Mouse (Mus musculus): ENCODE data around the gene Zfp853. TPM values are rescaled to one million over a fixed set of nuclear protein-coding genes. Genes with fewer than 3 reads are reported as not detected.

The Zfp853 gene
- polyA plus RNA-seq, 1 experiment from 2014 or later = 0.05 TPM

DNA sequence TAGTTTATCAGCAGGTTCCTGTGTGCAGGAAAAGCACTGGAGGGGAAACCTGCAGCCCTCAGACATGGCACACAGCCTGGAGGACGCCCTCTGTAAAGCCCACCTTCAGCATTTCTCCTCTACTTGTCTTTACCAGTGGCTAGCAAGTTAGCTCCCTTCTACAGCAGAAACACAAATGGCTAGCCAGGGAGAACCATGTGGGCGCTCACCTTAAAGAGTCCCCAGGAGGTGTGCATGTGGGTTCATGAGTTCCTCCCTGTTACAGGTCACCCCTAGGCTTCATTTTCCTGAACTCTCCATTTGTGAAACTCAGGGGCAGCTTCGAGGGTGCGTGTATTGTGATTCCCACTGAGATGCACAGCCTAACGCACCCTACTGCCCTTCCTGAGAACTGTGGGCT lies 37.6 kb downstream of the Zfp853 start:
- WGBS = 87% methylated on average over 5 of the region's 5 CpGs
- Histone ChIP-seq H3K4me3 (ENCODE audit: low read length) (no peak overlapping the region), H3K27ac (ENCODE audit: low read length) (no peak overlapping the region), H3K4me2 (replicated peaks; ENCODE audit: low read depth, low read length) (no peak overlapping the region), H3K36me3 (ENCODE audit: insufficient read depth, low read length) (0 out of 2 replicates have a peak, but pooled peaks cover 9% of the 10 kb centered on the region), H3K4me1 (ENCODE audit: insufficient read depth, low read length) (peaks cover 26% of the 10 kb centered on the region), H3K9me3 (ENCODE audit: low read length) (no peaks in the 10 kb centered on the region), H3K27me3 (ENCODE audit: insufficient read depth, low read length) (peaks cover 69% of the 10 kb centered on the region), H3K9ac (replicated peaks; ENCODE audit: low read length) (no peak overlapping the region)
- no peak for ATAC-seq (ENCODE audit: low FRiP score, low TSS enrichment)

- ATAC-seq (ENCODE audit: low FRiP score, low TSS enrichment) = 0 out of 2 replicates have a peak, but pooled peaks have one; percentile 3
- H3K4me2 ChIP-seq (replicated peaks; ENCODE audit: low read depth, low read length) = peak overlapping the region; percentile 78
- H3K4me3 ChIP-seq (ENCODE audit: low read length) = peak overlapping the region; percentile 47
- H3K9ac ChIP-seq (replicated peaks; ENCODE audit: low read length) = no peak overlapping the region
- peaks cover 26% of the 10 kb centered on the region for H3K4me1 ChIP-seq (ENCODE audit: insufficient read depth, low read length)
- no peak overlapping the region for H3K27ac ChIP-seq (ENCODE audit: low read length)
- peaks cover 69% of the 10 kb centered on the region for H3K27me3 ChIP-seq (ENCODE audit: insufficient read depth, low read length)
- 19% methylated on average over 24 of the region's 24 CpGs for WGBS
- H3K9me3 ChIP-seq (ENCODE audit: low read length) = no peaks in the 10 kb centered on the region
- H3K36me3 ChIP-seq (ENCODE audit: insufficient read depth, low read length) = 0 out of 2 replicates have a peak, but pooled peaks cover 9% of the 10 kb centered on the region
These were observed 38.3 kb downstream of the Zfp853 start for GRCm38 (mm10) chr5:143255131-143255519.

- peak; percentile 43 for ATAC-seq (ENCODE audit: low FRiP score, low TSS enrichment)
- Histone ChIP-seq H3K36me3 (ENCODE audit: insufficient read depth, low read length) (0 out of 2 replicates have a peak, but pooled peaks cover 9% of the 10 kb centered on the region), H3K4me2 (replicated peaks; ENCODE audit: low read depth, low read length) (peak overlapping the region; percentile 78), H3K27me3 (ENCODE audit: insufficient read depth, low read length) (peaks cover 69% of the 10 kb centered on the region), H3K27ac (ENCODE audit: low read length) (no peak overlapping the region), H3K4me3 (ENCODE audit: low read length) (peak overlapping the region; percentile 47), H3K4me1 (ENCODE audit: insufficient read depth, low read length) (peaks cover 26% of the 10 kb centered on the region), H3K9ac (replicated peaks; ENCODE audit: low read length) (0 out of 2 replicates have a peak overlapping the region, but pooled peaks have one; percentile 31), H3K9me3 (ENCODE audit: low read length) (no peaks in the 10 kb centered on the region)
- WGBS = 13% methylated on average over 65 of the region's 66 CpGs
These were observed 38.8 kb downstream of the Zfp853 start for GRCm38 (mm10) chr5:143254487-143255130.

- Histone ChIP-seq H3K4me1 (ENCODE audit: insufficient read depth, low read length) (peaks cover 26% of the 10 kb centered on the region), H3K27ac (ENCODE audit: low read length) (no peak overlapping the region), H3K36me3 (ENCODE audit: insufficient read depth, low read length) (0 out of 2 replicates have a peak, but pooled peaks cover 9% of the 10 kb centered on the region), H3K9ac (replicated peaks; ENCODE audit: low read length) (peak overlapping the region; percentile 31; the same call in 1 of the 2 replicates), H3K9me3 (ENCODE audit: low read length) (no peaks in the 10 kb centered on the region), H3K27me3 (ENCODE audit: insufficient read depth, low read length) (peaks cover 69% of the 10 kb centered on the region), H3K4me3 (ENCODE audit: low read length) (peak overlapping the region; percentile 47), H3K4me2 (replicated peaks; ENCODE audit: low read depth, low read length) (peak overlapping the region; percentile 78)
- WGBS = 4% methylated on average over 81 of the region's 81 CpGs
- no peak; the same call in 1 of the 2 replicates for ATAC-seq (ENCODE audit: low FRiP score, low TSS enrichment)
These were observed 39.4 kb downstream of the Zfp853 start for GRCm38 (mm10) chr5:143253881-143254486.

- 2% methylated on average over 88 of the region's 103 CpGs for WGBS
- H3K27me3 ChIP-seq (ENCODE audit: insufficient read depth, low read length) = peaks cover 69% of the 10 kb centered on the region
- ATAC-seq (ENCODE audit: low FRiP score, low TSS enrichment) = peak; percentile 18; the same call in 1 of the 2 replicates
These were observed 40.1 kb downstream of the Zfp853 start for GRCm38 (mm10) chr5:143253186-143253880.

GRCm38 (mm10) chr5:143252791-143253185 lies 40.6 kb downstream of the Zfp853 start:
- no peak for ATAC-seq (ENCODE audit: low FRiP score, low TSS enrichment)
- Histone ChIP-seq H3K27me3 (ENCODE audit: insufficient read depth, low read length) (peaks cover 69% of the 10 kb centered on the region), H3K9me3 (ENCODE audit: low read length) (no peaks in the 10 kb centered on the region), H3K9ac (replicated peaks; ENCODE audit: low read length) (no peak overlapping the region), H3K27ac (ENCODE audit: low read length) (no peak overlapping the region), H3K4me3 (ENCODE audit: low read length) (peak overlapping the region; percentile 47), H3K36me3 (ENCODE audit: insufficient read depth, low read length) (peaks cover 15% of the 10 kb centered on the region; the same call in 1 of the 2 replicates), H3K4me2 (replicated peaks; ENCODE audit: low read depth, low read length) (peak overlapping the region; percentile 78), H3K4me1 (ENCODE audit: insufficient read depth, low read length) (peaks cover 26% of the 10 kb centered on the region)
- WGBS = 23% methylated on average over 18 of the region's 18 CpGs

More at GRCm38 (mm10) chr5:143253186-143253880, 40.1 kb downstream of the Zfp853 start:
- peak overlapping the region; percentile 31; the same call in 1 of the 2 replicates for H3K9ac ChIP-seq (replicated peaks; ENCODE audit: low read length)
- peak overlapping the region; percentile 47 for H3K4me3 ChIP-seq (ENCODE audit: low read length)
- H3K4me1 ChIP-seq (ENCODE audit: insufficient read depth, low read length) = peaks cover 26% of the 10 kb centered on the region
- H3K27ac ChIP-seq (ENCODE audit: low read length) = no peak overlapping the region
- 0 out of 2 replicates have a peak, but pooled peaks cover 10% of the 10 kb centered on the region for H3K36me3 ChIP-seq (ENCODE audit: insufficient read depth, low read length)
- H3K9me3 ChIP-seq (ENCODE audit: low read length) = no peaks in the 10 kb centered on the region
- peak overlapping the region; percentile 78 for H3K4me2 ChIP-seq (replicated peaks; ENCODE audit: low read depth, low read length)

DNA sequence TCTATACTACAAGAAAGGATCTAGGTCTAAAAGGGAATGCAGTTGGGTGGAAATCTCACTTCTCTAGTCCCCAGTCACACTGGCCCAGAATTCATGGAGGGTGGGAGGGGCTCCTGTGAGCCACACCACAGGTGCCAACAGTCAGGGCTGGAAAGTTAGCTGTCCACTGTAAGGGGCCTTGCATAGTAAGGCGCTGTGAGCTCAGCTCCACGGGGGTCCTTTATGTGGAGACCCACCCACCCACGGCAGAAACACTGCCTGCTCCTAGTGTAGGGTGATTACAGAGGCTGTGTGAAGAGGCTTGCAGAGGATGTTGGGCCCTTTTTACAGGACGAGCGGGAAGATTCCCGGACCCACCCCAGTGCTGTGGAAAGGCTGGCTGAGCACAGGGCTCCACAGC lies 41.4 kb downstream of the Zfp853 start:
- Histone ChIP-seq H3K4me3 (ENCODE audit: low read length) (no peak overlapping the region), H3K4me2 (replicated peaks; ENCODE audit: low read depth, low read length) (no peak overlapping the region), H3K27ac (ENCODE audit: low read length) (no peak overlapping the region), H3K4me1 (ENCODE audit: insufficient read depth, low read length) (peaks cover 26% of the 10 kb centered on the region), H3K9ac (replicated peaks; ENCODE audit: low read length) (no peak overlapping the region), H3K36me3 (ENCODE audit: insufficient read depth, low read length) (peaks cover 21% of the 10 kb centered on the region), H3K27me3 (ENCODE audit: insufficient read depth, low read length) (peaks cover 62% of the 10 kb centered on the region), H3K9me3 (ENCODE audit: low read length) (no peaks in the 10 kb centered on the region)
- 43% methylated on average over 6 of the region's 6 CpGs for WGBS
- no peak for ATAC-seq (ENCODE audit: low FRiP score, low TSS enrichment)

- no peak overlapping the region for H3K4me3 ChIP-seq (ENCODE audit: low read length)
- no peak for ATAC-seq (ENCODE audit: low FRiP score, low TSS enrichment)
- H3K9me3 ChIP-seq (ENCODE audit: low read length) = no peaks in the 10 kb centered on the region
- 96% methylated on average over 26 of the region's 26 CpGs for WGBS
- H3K36me3 ChIP-seq (ENCODE audit: insufficient read depth, low read length) = peaks cover 79% of the 10 kb centered on the region
- H3K9ac ChIP-seq (replicated peaks; ENCODE audit: low read length) = no peak overlapping the region
- no peak overlapping the region for H3K27ac ChIP-seq (ENCODE audit: low read length)
- no peaks in the 10 kb centered on the region for H3K27me3 ChIP-seq (ENCODE audit: insufficient read depth, low read length)
- H3K4me2 ChIP-seq (replicated peaks; ENCODE audit: low read depth, low read length) = no peak overlapping the region
- no peaks in the 10 kb centered on the region for H3K4me1 ChIP-seq (ENCODE audit: insufficient read depth, low read length)
These were observed 48.5 kb downstream of the Zfp853 start for GRCm38 (mm10) chr5:143244926-143245325.

All from kidney, embryonic 16.5 days (tissue).